In genomic region chrX:150814139-150814469, GRCm38 (mm10) we compare ENCODE assay signal across 8 mouse cellular contexts. TPM values are rescaled to one million over a fixed set of nuclear protein-coding genes. Genes with fewer than 3 reads are reported as not detected.
DNase-seq lines count a peak whose midpoint lies in the region; ATAC-seq and TF ChIP-seq lines count a peak whose summit lies in the region.

Gene Maged2 (minus strand): TSS chrX:150814345.

- peak within 1 kb of the TSS; percentile 41 to 67 (median 51) for H3K4me3 ChIP-seq in CH12.LX (replicated peaks in 1 of 3; ENCODE audit: low read depth in 2 of 3, low read length in 2 of 3, poor library complexity in 1 of 3)
- peak within 1 kb of the TSS; percentile 43 for H3K4me3 ChIP-seq in embryonic facial prominence, embryonic 11.5 days (ENCODE audit: low read depth, low read length)
- peak within 1 kb of the TSS; percentile 64 for H3K4me3 ChIP-seq in heart, embryonic 13.5 days
- H3K4me3 ChIP-seq in midbrain, embryonic 14.5 days (replicated peaks; ENCODE audit: low read depth, low read length) = peak within 1 kb of the TSS; percentile 48

- no peak within 1 kb of the TSS for H3K27ac ChIP-seq in CH12.LX (ENCODE audit: insufficient read depth, low read depth)
- peak within 1 kb of the TSS; percentile 52; the same call in 1 of the 2 replicates for H3K27ac ChIP-seq in embryonic facial prominence, embryonic 11.5 days (replicated peaks; ENCODE audit: low read depth, low read length)
- peak within 1 kb of the TSS; percentile 92 for H3K27ac ChIP-seq in heart, embryonic 13.5 days (replicated peaks)
- peak within 1 kb of the TSS; percentile 79 for H3K27ac ChIP-seq in midbrain, embryonic 14.5 days (replicated peaks; ENCODE audit: low read depth, low read length)

- peaks cover 0 to 11% of the 10 kb centered on the region in 2 experiments for H3K36me3 ChIP-seq in CH12.LX (replicated peaks in 1 of 2; ENCODE audit: control insufficient read depth in 1 of 2, insufficient read depth in 1 of 2, low read length in 1 of 2)
- no peaks in the 10 kb centered on the region for H3K36me3 ChIP-seq in embryonic facial prominence, embryonic 11.5 days (replicated peaks; ENCODE audit: control insufficient read depth, insufficient read depth, low read depth, low read length)
- peaks cover 29% of the 10 kb centered on the region for H3K36me3 ChIP-seq in heart, embryonic 13.5 days
- H3K36me3 ChIP-seq in midbrain, embryonic 14.5 days (ENCODE audit: control insufficient read depth, insufficient read depth, low read length) = peaks cover 17% of the 10 kb centered on the region

- no peak for TF ChIP-seq CTCF in CH12.LX (conservative IDR thresholded peaks at IDR 0.05 in 1 of 2, IDR thresholded peaks at IDR 0.05 in 1 of 2; ENCODE audit: low read depth in 2 of 2, low read length in 2 of 2)

- H3K4me2 ChIP-seq in CH12.LX (ENCODE audit: insufficient read depth, low read depth, poor library complexity, severe bottlenecking) = peak within 1 kb of the TSS; percentile 87
- peak within 1 kb of the TSS; percentile 40 for H3K4me2 ChIP-seq in embryonic facial prominence, embryonic 11.5 days (ENCODE audit: low read depth, low read length)
- H3K4me2 ChIP-seq in heart, embryonic 13.5 days = peak within 1 kb of the TSS; percentile 71
- peak within 1 kb of the TSS; percentile 52 for H3K4me2 ChIP-seq in midbrain, embryonic 14.5 days (ENCODE audit: low read length)

- H3K9me3 ChIP-seq in CH12.LX (replicated peaks; ENCODE audit: low read length) = no peaks in the 10 kb centered on the region
- no peaks in the 10 kb centered on the region for H3K9me3 ChIP-seq in embryonic facial prominence, embryonic 11.5 days (replicated peaks; ENCODE audit: control insufficient read depth, low read length)
- no peaks in the 10 kb centered on the region for H3K9me3 ChIP-seq in heart, embryonic 13.5 days
- H3K9me3 ChIP-seq in midbrain, embryonic 14.5 days (ENCODE audit: control insufficient read depth, low read length) = no peaks in the 10 kb centered on the region

- WGBS in embryonic facial prominence, embryonic 11.5 days = 16% methylated on average over 7 of the region's 7 CpGs
- 10% methylated on average over 7 of the region's 7 CpGs for WGBS in heart, embryonic 13.5 days
- WGBS in midbrain, embryonic 14.5 days = 29% methylated on average over 7 of the region's 7 CpGs

- no peaks in the 10 kb centered on the region for H3K79me2 ChIP-seq in CH12.LX (replicated peaks; ENCODE audit: control insufficient read depth, extremely low read depth, insufficient read depth, poor library complexity, severe bottlenecking)

- ATAC-seq in cerebellum, adult (ENCODE audit: insufficient number of reproducible peaks, low FRiP score, low TSS enrichment) = no peak
- peak; percentile 46 for ATAC-seq in embryonic facial prominence, embryonic 11.5 days (replicated peaks; ENCODE audit: insufficient number of reproducible peaks, low FRiP score, low TSS enrichment, low read depth)
- no peak for ATAC-seq in heart, embryonic 13.5 days (ENCODE audit: extremely low read depth, insufficient number of reproducible peaks, low FRiP score, low TSS enrichment)
- no peak for ATAC-seq in midbrain, embryonic 14.5 days (ENCODE audit: low FRiP score, low TSS enrichment)

- TF ChIP-seq EP300 in CH12.LX (IDR thresholded peaks at IDR 0.05; ENCODE audit: low read length) = no peak

- H3K9ac ChIP-seq in CH12.LX (ENCODE audit: insufficient read depth, low read depth) = no peak within 1 kb of the TSS
- peak within 1 kb of the TSS; percentile 53 for H3K9ac ChIP-seq in embryonic facial prominence, embryonic 11.5 days (replicated peaks; ENCODE audit: low read length)
- H3K9ac ChIP-seq in heart, embryonic 13.5 days = peak within 1 kb of the TSS; percentile 80
- peak within 1 kb of the TSS; percentile 49 for H3K9ac ChIP-seq in midbrain, embryonic 14.5 days (replicated peaks; ENCODE audit: low read length)

- TF ChIP-seq RAD21 in CH12.LX (IDR thresholded peaks at IDR 0.05; ENCODE audit: low read depth, low read length) = no peak

- no peak for TF ChIP-seq POLR2A in CH12.LX (IDR thresholded peaks at IDR 0.05; ENCODE audit: low read depth, low read length)

- in situ Hi-C loops in CH12.LX (cut with MboI; ENCODE audit: low pct_ligation_motif_present, low pct_unique_long_range_greater_than_20kb, low sequenced_read_pairs) = no loop called here

- dilution Hi-C loops in CH12.LX (cut with MboI; ENCODE audit: extremely low pct_ligation_motif_present, extremely low pct_unique_long_range_greater_than_20kb, low sequenced_read_pairs) = no loop called here

- H3K27me3 ChIP-seq in CH12.LX (replicated peaks) = no peaks in the 10 kb centered on the region
- no peaks in the 10 kb centered on the region for H3K27me3 ChIP-seq in embryonic facial prominence, embryonic 11.5 days (ENCODE audit: control insufficient read depth, insufficient read depth, low read length)
- H3K27me3 ChIP-seq in heart, embryonic 13.5 days (replicated peaks) = no peaks in the 10 kb centered on the region
- H3K27me3 ChIP-seq in midbrain, embryonic 14.5 days (ENCODE audit: control insufficient read depth, insufficient read depth, low read length) = no peaks in the 10 kb centered on the region

- peaks cover 0 to 29% of the 10 kb centered on the region in 2 experiments; a peak in 2 of 4 replicates for H3K4me1 ChIP-seq in CH12.LX (ENCODE audit: control insufficient read depth in 1 of 2, insufficient read depth in 2 of 2)
- H3K4me1 ChIP-seq in embryonic facial prominence, embryonic 11.5 days (ENCODE audit: control insufficient read depth, insufficient read depth, low read length) = no peaks in the 10 kb centered on the region
- H3K4me1 ChIP-seq in heart, embryonic 13.5 days = peaks cover 10% of the 10 kb centered on the region
- no peaks in the 10 kb centered on the region for H3K4me1 ChIP-seq in midbrain, embryonic 14.5 days (ENCODE audit: control insufficient read depth, insufficient read depth, low read length)

- peak; percentile 10 for DNase-seq in cerebellum, adult 9-11 months
- no peak for DNase-seq in CH12.LX (ENCODE audit: extremely low read depth)
- DNase-seq in embryonic facial prominence, embryonic 11.5 days (ENCODE audit: low spot score) = peak; percentile 53
- no peak for DNase-seq in layer of hippocampus, postnatal 36 days
- DNase-seq in midbrain, embryonic 14.5 days = peak; percentile 47
- DNase-seq in spleen, postnatal 4 days (ENCODE audit: low spot score in 2 of 2) = no peak

TF ChIP-seq in CH12.LX, 34 proteins besides CTCF, POLR2A, EP300 and RAD21:
- TF ChIP-seq BHLHE40 (IDR thresholded peaks at IDR 0.05; ENCODE audit: low read depth, low read length) (no peak), E2F4 (IDR thresholded peaks at IDR 0.05; ENCODE audit: insufficient replicate concordance, low read depth, low read length) (no peak), MYC (IDR thresholded peaks at IDR 0.05; ENCODE audit: low read depth, low read length) (no peak), SMC3 (IDR thresholded peaks at IDR 0.05; ENCODE audit: low read depth, low read length) (no peak), MEF2A (IDR thresholded peaks at IDR 0.05; ENCODE audit: borderline replicate concordance, low read depth, low read length) (no peak), ZMIZ1 (IDR thresholded peaks at IDR 0.05; ENCODE audit: low read depth, low read length) (no peak), ELF1 (IDR thresholded peaks at IDR 0.05; ENCODE audit: low read depth, low read length) (no peak), MAZ (IDR thresholded peaks at IDR 0.05; ENCODE audit: low read depth, low read length) (no peak), CHD1 (IDR thresholded peaks at IDR 0.05; ENCODE audit: low read depth, low read length) (no peak), USF1 (IDR thresholded peaks at IDR 0.05; ENCODE audit: low read depth, low read length) (no peak)
TF ChIP-seq in CH12.LX: peak in this region for 0.

RNA-seq across cellular contexts. Expression of gene Maged2, which starts in this region (rescaled TPM):
- total RNA-seq in CH12.LX (2012; rRNA removed) (13.5 and 15.4 TPM in 2 replicates), CH12.LX (2014; rRNA removed) (22.0 and 27.7 TPM in 2 replicates)
- 13.3 and 14.7 TPM in 2 replicates for polyA plus RNA-seq in CH12.LX (2012; ENCODE audit: insufficient read length, low read depth)
- polyA plus RNA-seq in embryonic facial prominence, embryonic 11.5 days (2014; fragmentation: Nextera tagmentation; extraction: Ambion mirVana) = 537 and 556 TPM in 2 replicates
- 587 and 588 TPM in 2 replicates for polyA plus RNA-seq in heart, embryonic 13.5 days (2015; fragmentation: Nextera tagmentation; extraction: Ambion mirVana)
- total RNA-seq in layer of hippocampus, postnatal 36 days (2021) = 10 to 100 TPM; 42.7 to 43.6 TPM
- polyA plus RNA-seq in midbrain, embryonic 14.5 days (2014; fragmentation: Nextera tagmentation; extraction: Ambion mirVana) = 399 and 415 TPM in 2 replicates

Comparison
In these comparisons a context has a peak if more than half of its experiments do, and no peak if none do; other contexts are left out.
1. RNA of gene Maged2 (polyA plus RNA-seq): 587 to 588 TPM in heart, embryonic 13.5 days, 537 to 556 TPM in embryonic facial prominence, embryonic 11.5 days and 399 to 415 TPM in midbrain, embryonic 14.5 days; 13.3 to 14.7 TPM in CH12.LX; every median in the first group is over 10 times any median in the second.
2. DNase-seq: peak in cerebellum, adult 9-11 months (single experiment), embryonic facial prominence, embryonic 11.5 days (single experiment) and midbrain, embryonic 14.5 days (single experiment); none in CH12.LX (single experiment), layer of hippocampus, postnatal 36 days (0 of 2) and spleen, postnatal 4 days (0 of 2).
3. Peak in every context shown above with its lines, with median percentiles within 50 percentile points of each other: H3K4me2 ChIP-seq and H3K4me3 ChIP-seq.